Mouse (Mus musculus): ENCODE data around the gene Dyrk1b. TPM values are rescaled to one million over a fixed set of nuclear protein-coding genes. Genes with fewer than 3 reads are reported as not detected.
"Not testable (repeated sequence)": the region's sequence is repeated elsewhere in the genome, so short reads cannot be mapped to it uniquely, and the experiment has no call there.

Dyrk1b gene
- polyA plus RNA-seq, 1 experiment from 2014 or later: 17.0 TPM

DNA sequence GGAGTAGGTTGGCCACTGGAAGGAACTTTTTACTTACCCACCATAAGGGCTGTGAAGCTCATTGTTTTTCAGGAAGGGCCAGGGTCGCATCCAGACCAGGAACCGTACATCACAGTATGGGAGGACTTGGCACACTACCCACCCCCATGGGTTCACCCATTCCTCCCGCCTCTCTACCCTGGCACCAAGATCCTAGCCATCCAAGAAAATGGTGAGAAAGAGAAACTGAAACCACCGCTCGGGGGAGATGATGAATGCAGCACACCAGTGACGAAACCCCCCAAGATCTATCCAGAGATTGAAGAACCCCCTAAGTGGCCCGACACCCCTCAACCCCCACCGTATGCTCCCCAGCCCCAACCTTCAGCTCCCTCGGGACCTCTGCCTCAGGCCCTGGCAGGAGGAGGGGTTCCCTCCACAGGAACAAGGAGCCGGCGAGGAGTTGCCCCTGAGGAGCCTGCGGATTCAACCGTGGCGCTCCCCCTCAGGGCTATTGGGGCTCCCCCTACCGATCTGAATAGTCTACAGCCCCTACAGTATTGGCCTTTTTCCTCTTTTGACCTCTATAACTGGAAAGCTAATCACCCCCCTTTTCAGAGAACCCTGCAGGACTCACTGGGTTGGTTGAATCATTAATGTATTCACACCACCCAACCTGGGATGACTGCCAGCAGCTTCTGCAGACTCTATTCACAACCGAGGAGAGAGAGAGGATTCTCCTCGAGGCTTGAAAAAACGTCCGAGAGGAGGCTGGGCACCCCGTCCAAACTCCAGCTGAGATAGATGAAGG lies 39.9 kb downstream of the Dyrk1b start:
- H3K36me3 ChIP-seq (ENCODE audit: control insufficient read depth, insufficient read depth, low read length); DNase-seq (ENCODE audit: low spot score); H3K9ac ChIP-seq (ENCODE audit: low read length); ATAC-seq (replicated peaks; ENCODE audit: low FRiP score); H3K9me3 ChIP-seq (ENCODE audit: control insufficient read depth, low read length); H3K4me2 ChIP-seq (ENCODE audit: low read depth, low read length, severe bottlenecking); H3K27ac ChIP-seq (ENCODE audit: low read depth, low read length); H3K4me1 ChIP-seq (replicated peaks; ENCODE audit: control insufficient read depth, insufficient read depth, low read length); H3K27me3 ChIP-seq (ENCODE audit: control insufficient read depth, insufficient read depth, low read length); H3K4me3 ChIP-seq (ENCODE audit: low read depth, low read length): not testable (repeated sequence)
- 90% methylated on average over 20 of the region's 20 CpGs for WGBS

DNA sequence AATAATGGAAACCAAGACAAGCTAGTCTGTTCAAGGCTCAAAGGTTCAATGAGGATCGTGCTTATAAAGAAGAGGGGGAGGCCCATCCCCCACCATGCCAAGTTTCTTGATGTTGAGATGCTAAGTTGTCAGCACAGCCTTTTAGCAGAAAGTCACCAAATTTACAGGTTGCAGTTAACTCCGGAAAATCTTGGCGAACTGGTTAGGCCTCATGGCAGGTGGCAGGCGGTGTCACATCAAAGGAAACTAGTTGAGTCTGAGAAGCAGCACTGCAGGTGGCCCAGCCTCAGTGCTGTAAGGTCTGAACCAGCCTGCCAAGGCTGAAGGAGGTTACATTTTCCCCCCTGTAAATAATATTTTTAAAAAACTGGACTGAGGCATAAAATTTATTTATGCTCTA lies 47.6 kb downstream of the Dyrk1b start:
- H3K36me3 ChIP-seq (ENCODE audit: control insufficient read depth, insufficient read depth, low read length); H3K4me3 ChIP-seq (ENCODE audit: low read depth, low read length); H3K9ac ChIP-seq (ENCODE audit: low read length); DNase-seq (ENCODE audit: low spot score); H3K27ac ChIP-seq (ENCODE audit: low read depth, low read length); H3K27me3 ChIP-seq (ENCODE audit: control insufficient read depth, insufficient read depth, low read length); H3K4me1 ChIP-seq (replicated peaks; ENCODE audit: control insufficient read depth, insufficient read depth, low read length); H3K4me2 ChIP-seq (ENCODE audit: low read depth, low read length, severe bottlenecking); ATAC-seq (replicated peaks; ENCODE audit: low FRiP score); H3K9me3 ChIP-seq (ENCODE audit: control insufficient read depth, low read length): not testable (repeated sequence)
- 76% methylated on average over 4 of the region's 4 CpGs for WGBS

DNA sequence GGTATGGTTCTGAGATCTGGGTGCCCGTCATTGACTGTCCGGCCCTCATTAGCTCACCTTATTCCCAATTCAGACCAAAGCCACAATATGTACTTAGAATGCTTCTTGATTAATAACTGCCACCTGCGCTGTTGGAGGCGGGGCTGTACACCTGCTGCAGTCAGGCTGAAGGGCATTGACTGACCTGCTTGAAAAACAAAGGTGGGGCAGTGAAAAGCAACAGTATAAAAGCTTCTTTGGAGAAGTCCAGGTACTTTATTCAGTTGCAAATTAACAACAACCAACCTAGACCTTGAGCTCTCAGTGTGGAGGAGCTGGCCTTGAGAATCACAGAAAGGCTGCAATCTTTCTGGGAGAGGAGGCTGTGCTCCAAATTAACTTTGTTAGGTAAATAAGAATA lies 48.2 kb downstream of the Dyrk1b start:
- not testable (repeated sequence) for H3K4me3 ChIP-seq (ENCODE audit: low read depth, low read length); H3K4me2 ChIP-seq (ENCODE audit: low read depth, low read length, severe bottlenecking); H3K9ac ChIP-seq (ENCODE audit: low read length); H3K27me3 ChIP-seq (ENCODE audit: control insufficient read depth, insufficient read depth, low read length); H3K9me3 ChIP-seq (ENCODE audit: control insufficient read depth, low read length); DNase-seq (ENCODE audit: low spot score); H3K4me1 ChIP-seq (replicated peaks; ENCODE audit: control insufficient read depth, insufficient read depth, low read length); H3K36me3 ChIP-seq (ENCODE audit: control insufficient read depth, insufficient read depth, low read length); H3K27ac ChIP-seq (ENCODE audit: low read depth, low read length); ATAC-seq (replicated peaks; ENCODE audit: low FRiP score)
- 89% methylated on average over 4 of the region's 4 CpGs for WGBS

Other genes with a start within 250 kb of the Dyrk1b start
- gene Zfp780b, start 200.3 kb upstream of the Dyrk1b start, polyA plus RNA-seq (2014; fragmentation: Nextera tagmentation; extraction: Ambion mirVana): 20.2 and 22.2 TPM in 2 replicates
- 8.4 and 8.9 TPM in 2 replicates for gene Zfp850, start 165.4 kb upstream of the Dyrk1b start, polyA plus RNA-seq (2014; fragmentation: Nextera tagmentation; extraction: Ambion mirVana)
- 404 and 450 TPM in 2 replicates for gene Psmc4, start 129.4 kb upstream of the Dyrk1b start, polyA plus RNA-seq (2014; fragmentation: Nextera tagmentation; extraction: Ambion mirVana)
- 0.25 and 0.33 TPM in 2 replicates for gene Fcgbp, start 108.2 kb upstream of the Dyrk1b start, polyA plus RNA-seq (2014; fragmentation: Nextera tagmentation; extraction: Ambion mirVana)
- 0.11 and 0.12 TPM in 2 replicates for gene 9530053A07Rik, start 50.0 kb upstream of the Dyrk1b start, polyA plus RNA-seq (2014; fragmentation: Nextera tagmentation; extraction: Ambion mirVana)
- gene Fbl, start 9.8 kb upstream of the Dyrk1b start, polyA plus RNA-seq (2014; fragmentation: Nextera tagmentation; extraction: Ambion mirVana): 39.5 and 42.9 TPM in 2 replicates
- gene Eid2, start 88.4 kb downstream of the Dyrk1b start, polyA plus RNA-seq (2014; fragmentation: Nextera tagmentation; extraction: Ambion mirVana): 12.6 and 16.1 TPM in 2 replicates
- 15.4 and 17.3 TPM in 2 replicates for gene Eid2b, start 98.3 kb downstream of the Dyrk1b start, polyA plus RNA-seq (2014; fragmentation: Nextera tagmentation; extraction: Ambion mirVana)
- 0.24 TPM in 1 of 2 replicates, not detected in the other for gene Selenov, start 111.7 kb downstream of the Dyrk1b start, polyA plus RNA-seq (2014; fragmentation: Nextera tagmentation; extraction: Ambion mirVana)
- 43.6 and 50.5 TPM in 2 replicates for gene Dll3, start 122.8 kb downstream of the Dyrk1b start, polyA plus RNA-seq (2014; fragmentation: Nextera tagmentation; extraction: Ambion mirVana)
- gene Timm50, start 132.6 kb downstream of the Dyrk1b start, polyA plus RNA-seq (2014; fragmentation: Nextera tagmentation; extraction: Ambion mirVana): 222 and 235 TPM in 2 replicates
- 97.2 and 104 TPM in 2 replicates for gene Supt5, start 159.3 kb downstream of the Dyrk1b start, polyA plus RNA-seq (2014; fragmentation: Nextera tagmentation; extraction: Ambion mirVana)
- gene Rps16, start 171.2 kb downstream of the Dyrk1b start, polyA plus RNA-seq (2014; fragmentation: Nextera tagmentation; extraction: Ambion mirVana): 727 and 782 TPM in 2 replicates
- gene Plekhg2, start 193.1 kb downstream of the Dyrk1b start, polyA plus RNA-seq (2014; fragmentation: Nextera tagmentation; extraction: Ambion mirVana): 81.2 and 81.3 TPM in 2 replicates
- 4.5 and 5.2 TPM in 2 replicates for gene Zfp36, start 200.8 kb downstream of the Dyrk1b start, polyA plus RNA-seq (2014; fragmentation: Nextera tagmentation; extraction: Ambion mirVana)
- gene Med29, start 213.2 kb downstream of the Dyrk1b start, polyA plus RNA-seq (2014; fragmentation: Nextera tagmentation; extraction: Ambion mirVana): 40.1 and 46.1 TPM in 2 replicates
- 82.0 and 82.9 TPM in 2 replicates for gene Paf1, start 213.5 kb downstream of the Dyrk1b start, polyA plus RNA-seq (2014; fragmentation: Nextera tagmentation; extraction: Ambion mirVana)

All from forebrain, embryonic 11.5 days (tissue).